Mouse (Mus musculus) heart, embryonic 14.5 days (tissue): ENCODE data around the gene Ptpn21. TPM values are rescaled to one million over a fixed set of nuclear protein-coding genes. Genes with fewer than 3 reads are reported as not detected.

Source experiments
- polyA plus RNA-seq: library from polyadenylated mRNA; unstranded; fragments of >200 nt; fragmentation: Nextera tagmentation; extraction: Ambion mirVana; gene quantifications from 2 replicates; pipeline ENCODE4 v1.2.1, GENCODE M21; 2014

The Ptpn21 gene
- polyA plus RNA-seq, 1 experiment from 2014 or later, result 14.4 TPM

Other genes starting within 250 kb of the Ptpn21 start
- 0.12 and 0.26 TPM in 2 replicates for gene Kcnk10, start 159.1 kb downstream of the Ptpn21 start, polyA plus RNA-seq
- 12.9 and 13.7 TPM in 2 replicates for gene Spata7, start 109.2 kb downstream of the Ptpn21 start, polyA plus RNA-seq
- 99.9 and 102 TPM in 2 replicates for gene Zc3h14, start 9.6 kb upstream of the Ptpn21 start, polyA plus RNA-seq
- 5.7 and 7.9 TPM in 2 replicates for gene Eml5, start 164.1 kb upstream of the Ptpn21 start, polyA plus RNA-seq
- 17.0 and 18.4 TPM in 2 replicates for gene Ttc8, start 183.2 kb upstream of the Ptpn21 start, polyA plus RNA-seq